Mouse (Mus musculus) B cell, adult 67 days (primary cell): ENCODE results near the gene Rasal1. TPM values are rescaled to one million over a fixed set of nuclear protein-coding genes. Genes with fewer than 3 reads are reported as not detected.

Experiments used
- total RNA-seq, 2 experiments: library from RNA; stranded (reverse); gene quantifications; 4 replicates each; pipeline ENCODE4 v1.2.4; 2023

The Rasal1 gene
- 10 to 100 TPM; 49.7 to 54.9 TPM for total RNA-seq

GRCm38 (mm10) chr5:120648569-120649373 lies at the start of gene Rasal1:
Gene Rasal1 (plus strand): TSS chr5:120648812.

GRCm38 (mm10) chr5:120612442-120612821 lies 36.2 kb upstream of the Rasal1 start, which contains the start of the genes Rita1 and Ddx54:
Gene Rita1 (minus strand): TSS chr5:120612589.
Gene Ddx54 (plus strand): TSS chr5:120612739.

GRCm38 (mm10) chr5:120634131-120634530 lies 14.5 kb upstream of the Rasal1 start, which contains the start of gene Cfap73:
Gene Cfap73 (minus strand): TSS chr5:120634235.

GRCm38 (mm10) chr5:120711827-120712226 lies 63.2 kb downstream of the Rasal1 start, which contains the start of gene Dtx1:
Gene Dtx1 (minus strand): TSS chr5:120711927.

Other genes with a start within 250 kb of the Rasal1 start
- gene Lhx5, start 217.1 kb upstream of the Rasal1 start, total RNA-seq = not detected
- gene Sdsl, start 176.0 kb upstream of the Rasal1 start, total RNA-seq = not detected
- not detected for gene Sds, start 172.3 kb upstream of the Rasal1 start, total RNA-seq
- 10 to 100 TPM; 23.9 to 29.9 TPM for gene Plbd2, start 145.2 kb upstream of the Rasal1 start, total RNA-seq
- gene Slc8b1, start 137.6 kb upstream of the Rasal1 start, total RNA-seq = 10 to 100 TPM; 12.7 to 28.1 TPM
- gene Tpcn1, start 60.1 kb upstream of the Rasal1 start, total RNA-seq = 10 to 100 TPM; 44.3 to 46.9 TPM
- not detected for gene Iqcd, start 59.8 kb upstream of the Rasal1 start, total RNA-seq
- 1 to 10 TPM; 5.8 to 6.0 TPM for gene Rita1, start 36.2 kb upstream of the Rasal1 start, total RNA-seq
- 100 to 1,000 TPM; 170 to 180 TPM for gene Ddx54, start 36.1 kb upstream of the Rasal1 start, total RNA-seq
- not detected for gene Cfap73, start 14.6 kb upstream of the Rasal1 start, total RNA-seq
- gene Dtx1, start 63.1 kb downstream of the Rasal1 start, total RNA-seq = 100 to 1,000 TPM; 260 to 264 TPM
- 1 to 10 TPM; 5.0 to 9.7 TPM for gene Oas2, start 101.0 kb downstream of the Rasal1 start, total RNA-seq
- gene Oas3, start 128.8 kb downstream of the Rasal1 start, total RNA-seq = 1 to 10 TPM; 1.7 to 5.0 TPM
- gene Oas1e, start 146.7 kb downstream of the Rasal1 start, total RNA-seq = 1 to 10 TPM in 1 of 2 experiments, under 1 TPM in 1; 0.98 to 2.1 TPM
- 10 to 100 TPM; 12.0 to 17.8 TPM for gene Oas1c, start 163.7 kb downstream of the Rasal1 start, total RNA-seq
- not detected for gene Oas1f, start 198.6 kb downstream of the Rasal1 start, total RNA-seq
- not detected for gene Oas1h, start 212.6 kb downstream of the Rasal1 start, total RNA-seq
- gene Oas1g, start 238.8 kb downstream of the Rasal1 start, total RNA-seq = not detected